Mouse (Mus musculus): ENCODE measurements around the gene Esam. TPM values are rescaled to one million over a fixed set of nuclear protein-coding genes. Genes with fewer than 3 reads are reported as not detected.

Esam gene
- polyA plus RNA-seq, 1 experiment from 2014 or later = 96.5 TPM

DNA sequence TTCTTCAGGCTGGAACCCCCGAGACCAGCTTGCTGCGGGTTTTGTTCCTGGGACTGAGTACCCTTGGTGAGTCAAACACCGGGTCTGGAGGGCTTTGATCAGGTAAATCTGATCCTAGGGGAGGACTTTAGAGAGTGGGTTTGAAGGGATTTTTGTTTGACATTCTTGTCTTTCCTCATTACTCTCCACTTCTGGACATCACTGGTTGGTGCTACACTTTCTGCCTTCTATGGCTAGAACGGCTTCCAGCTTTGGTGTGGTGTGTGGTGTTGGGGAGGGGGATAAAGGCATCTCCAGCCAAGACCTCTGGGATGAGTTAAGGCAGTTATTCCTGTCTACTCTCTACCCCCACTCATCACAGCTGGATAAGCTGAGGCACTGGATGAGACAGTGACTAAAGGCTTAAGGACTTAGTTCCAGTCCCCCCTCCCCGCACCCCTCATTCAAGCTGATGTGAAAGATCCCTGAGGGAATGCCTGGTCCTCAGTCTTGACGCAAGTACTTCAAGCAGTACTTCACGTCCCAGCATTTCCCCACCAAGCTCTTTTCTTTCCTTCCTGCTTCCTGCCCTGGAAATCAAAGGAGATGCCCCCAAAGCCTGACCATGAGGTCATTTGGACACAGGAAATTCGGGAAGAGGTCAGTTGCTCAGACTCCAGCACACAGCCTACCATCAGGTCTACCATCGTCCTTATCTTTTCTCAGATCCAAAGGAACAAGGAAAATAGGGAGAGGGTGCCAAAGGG is 520 bp downstream of the Esam start:
- H3K27me3 ChIP-seq (ENCODE audit: insufficient read depth, low read length) = peaks cover 52% of the 10 kb centered on the region
- H3K36me3 ChIP-seq (ENCODE audit: insufficient read depth, low read length) = peaks cover 4% of the 10 kb centered on the region
- H3K4me2 ChIP-seq (replicated peaks; ENCODE audit: low read depth, low read length) = peak overlapping the region; percentile 56
- WGBS = 33% methylated on average over 9 of the region's 9 CpGs
- peak overlapping the region; percentile 56 for H3K9ac ChIP-seq (replicated peaks; ENCODE audit: low read length)
- H3K27ac ChIP-seq (ENCODE audit: low read length) = peak overlapping the region; percentile 83
- H3K9me3 ChIP-seq (ENCODE audit: low read length) = no peaks in the 10 kb centered on the region
- H3K4me3 ChIP-seq (ENCODE audit: low read length) = peak overlapping the region; percentile 41
- peaks cover 32% of the 10 kb centered on the region for H3K4me1 ChIP-seq (ENCODE audit: insufficient read depth, low read length)
- no peak for ATAC-seq (ENCODE audit: low FRiP score, low TSS enrichment)

DNA sequence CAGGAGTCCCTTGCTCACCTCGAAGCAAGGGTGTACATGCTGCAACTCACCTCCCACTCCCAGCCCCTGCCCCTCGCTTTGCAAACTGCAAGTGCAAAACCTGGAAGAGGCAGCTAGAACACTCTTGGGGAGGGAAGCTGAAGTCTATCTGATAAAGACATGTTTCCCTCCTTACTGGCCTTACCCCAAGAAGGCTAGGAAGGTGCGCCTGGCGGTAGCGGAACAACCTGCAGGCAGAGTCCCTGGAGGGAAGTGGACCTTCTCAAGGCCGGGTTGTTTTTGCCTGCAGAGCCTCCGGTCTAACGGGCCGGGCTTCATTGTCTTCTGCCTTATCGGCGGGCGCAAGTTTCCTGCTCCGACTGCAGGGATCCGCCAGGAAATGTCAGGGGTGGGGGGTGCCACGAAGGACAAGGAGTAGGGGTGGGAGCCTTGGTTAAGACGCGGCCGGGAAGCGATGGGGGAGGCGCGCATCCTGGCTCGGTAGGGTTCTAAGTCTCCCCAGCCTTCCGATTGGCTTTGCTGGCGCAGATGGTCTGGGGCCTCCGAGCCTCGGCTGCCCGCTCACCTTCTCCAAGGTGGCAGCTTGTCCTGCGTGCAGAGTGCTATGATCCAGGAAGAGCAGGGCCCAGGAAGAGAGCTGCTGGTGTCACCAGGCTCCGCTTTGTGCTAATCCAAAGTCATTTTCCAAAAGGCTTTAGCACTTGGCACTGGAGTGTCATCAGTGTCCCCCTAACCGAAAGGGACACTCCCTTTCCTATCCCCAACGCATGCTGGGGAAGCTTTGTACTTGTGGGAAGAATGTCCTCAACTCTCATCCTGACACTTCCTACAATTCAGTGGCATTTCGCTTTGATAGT is 2.4 kb downstream of the Esam start:
- no peaks in the 10 kb centered on the region for H3K9me3 ChIP-seq (ENCODE audit: low read length)
- ATAC-seq (ENCODE audit: low FRiP score, low TSS enrichment) = peak; percentile 71
- peaks cover 32% of the 10 kb centered on the region for H3K4me1 ChIP-seq (ENCODE audit: insufficient read depth, low read length)
- H3K27me3 ChIP-seq (ENCODE audit: insufficient read depth, low read length) = peaks cover 52% of the 10 kb centered on the region
- peak overlapping the region; percentile 41 for H3K4me3 ChIP-seq (ENCODE audit: low read length)
- peaks cover 2% of the 10 kb centered on the region; the same call in 1 of the 2 replicates for H3K36me3 ChIP-seq (ENCODE audit: insufficient read depth, low read length)
- H3K9ac ChIP-seq (replicated peaks; ENCODE audit: low read length) = peak overlapping the region; percentile 56
- WGBS = 1% methylated on average over 32 of the region's 32 CpGs
- H3K4me2 ChIP-seq (replicated peaks; ENCODE audit: low read depth, low read length) = peak overlapping the region; percentile 56
- peak overlapping the region; percentile 87 for H3K27ac ChIP-seq (ENCODE audit: low read length)

GRCm38 (mm10) chr9:37530888-37531705 is 3.2 kb downstream of the Esam start:
- no peaks in the 10 kb centered on the region; the same call in none of the 2 replicates for H3K36me3 ChIP-seq (ENCODE audit: insufficient read depth, low read length)
- peak overlapping the region; percentile 56 for H3K4me2 ChIP-seq (replicated peaks; ENCODE audit: low read depth, low read length)
- H3K9me3 ChIP-seq (ENCODE audit: low read length) = no peaks in the 10 kb centered on the region
- H3K4me3 ChIP-seq (ENCODE audit: low read length) = peak overlapping the region; percentile 41
- peaks cover 51% of the 10 kb centered on the region for H3K27me3 ChIP-seq (ENCODE audit: insufficient read depth, low read length)
- peak; percentile 86 for ATAC-seq (ENCODE audit: low FRiP score, low TSS enrichment)
- H3K9ac ChIP-seq (replicated peaks; ENCODE audit: low read length) = peak overlapping the region; percentile 56
- peak overlapping the region; percentile 87 for H3K27ac ChIP-seq (ENCODE audit: low read length)
- 2% methylated on average over 31 of the region's 31 CpGs for WGBS
- peaks cover 32% of the 10 kb centered on the region for H3K4me1 ChIP-seq (ENCODE audit: insufficient read depth, low read length)

- no peaks in the 10 kb centered on the region for H3K4me1 ChIP-seq (ENCODE audit: insufficient read depth, low read length)
- H3K4me3 ChIP-seq (ENCODE audit: low read length) = no peak overlapping the region
- H3K9me3 ChIP-seq (ENCODE audit: low read length) = no peaks in the 10 kb centered on the region
- no peak for ATAC-seq (ENCODE audit: low FRiP score, low TSS enrichment)
- no peak overlapping the region for H3K27ac ChIP-seq (ENCODE audit: low read length)
- no peak overlapping the region for H3K4me2 ChIP-seq (replicated peaks; ENCODE audit: low read depth, low read length)
- H3K27me3 ChIP-seq (ENCODE audit: insufficient read depth, low read length) = peaks cover 2% of the 10 kb centered on the region; the same call in 1 of the 2 replicates
- no peak overlapping the region for H3K9ac ChIP-seq (replicated peaks; ENCODE audit: low read length)
- H3K36me3 ChIP-seq (ENCODE audit: insufficient read depth, low read length) = no peaks in the 10 kb centered on the region; the same call in 1 of the 2 replicates
- 88% methylated on average over 4 of the region's 4 CpGs for WGBS
Observed at GRCm38 (mm10) chr9:37536851-37537250, 9.0 kb downstream of the Esam start.

GRCm38 (mm10) chr9:37537658-37538250 is 9.9 kb downstream of the Esam start:
- no peaks in the 10 kb centered on the region for H3K4me1 ChIP-seq (ENCODE audit: insufficient read depth, low read length)
- ATAC-seq (ENCODE audit: low FRiP score, low TSS enrichment) = peak; percentile 37
- no peaks in the 10 kb centered on the region; the same call in 1 of the 2 replicates for H3K36me3 ChIP-seq (ENCODE audit: insufficient read depth, low read length)
- no peak overlapping the region; the same call in 1 of the 2 replicates for H3K27ac ChIP-seq (ENCODE audit: low read length)
- peaks cover 2% of the 10 kb centered on the region; the same call in 1 of the 2 replicates for H3K27me3 ChIP-seq (ENCODE audit: insufficient read depth, low read length)
- H3K4me2 ChIP-seq (replicated peaks; ENCODE audit: low read depth, low read length) = no peak overlapping the region
- no peak overlapping the region for H3K4me3 ChIP-seq (ENCODE audit: low read length)
- 73% methylated on average over 5 of the region's 5 CpGs for WGBS
- no peak overlapping the region for H3K9ac ChIP-seq (replicated peaks; ENCODE audit: low read length)
- H3K9me3 ChIP-seq (ENCODE audit: low read length) = no peaks in the 10 kb centered on the region

- H3K9ac ChIP-seq (replicated peaks; ENCODE audit: low read length) = peak within 1 kb of the TSS; percentile 7; the same call in 1 of the 2 replicates
- H3K4me3 ChIP-seq (ENCODE audit: low read length) = no peak within 1 kb of the TSS
- WGBS = 56% methylated on average over 22 of the region's 23 CpGs
- no peaks in the 10 kb centered on the region for H3K9me3 ChIP-seq (ENCODE audit: low read length)
- peaks cover 6% of the 10 kb centered on the region; the same call in 1 of the 2 replicates for H3K4me1 ChIP-seq (ENCODE audit: insufficient read depth, low read length)
- H3K27me3 ChIP-seq (ENCODE audit: insufficient read depth, low read length) = no peaks in the 10 kb centered on the region
- H3K27ac ChIP-seq (ENCODE audit: low read length) = no peak within 1 kb of the TSS; the same call in 1 of the 2 replicates
- H3K36me3 ChIP-seq (ENCODE audit: insufficient read depth, low read length) = no peaks in the 10 kb centered on the region; the same call in 1 of the 2 replicates
- no peak within 1 kb of the TSS for H3K4me2 ChIP-seq (replicated peaks; ENCODE audit: low read depth, low read length)
- no peak for ATAC-seq (ENCODE audit: low FRiP score, low TSS enrichment)
Observed at GRCm38 (mm10) chr9:37539170-37540025, 11.5 kb downstream of the Esam start, which contains the start of gene Vsig2. Gene Vsig2, plus strand, starts transcription at chr9:37539255.

DNA sequence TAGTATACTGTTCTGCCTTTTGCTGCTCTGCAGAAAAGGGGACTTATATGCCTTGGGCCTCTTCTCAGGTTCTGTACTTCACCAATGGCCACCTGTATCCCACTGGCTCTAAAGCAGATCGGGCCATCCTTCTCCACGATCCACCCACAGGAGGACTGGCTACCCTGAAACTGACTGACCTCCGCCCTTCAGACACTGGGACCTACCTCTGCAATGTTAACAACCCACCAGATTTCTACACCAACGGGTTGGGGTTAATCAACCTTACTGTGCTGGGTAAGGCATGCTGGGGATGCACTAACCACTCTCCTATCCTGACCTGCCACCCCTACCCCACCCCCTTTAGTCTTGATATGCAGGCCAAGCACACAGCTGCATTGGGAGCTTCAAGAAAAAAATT is 12.3 kb downstream of the Esam start:
- Histone ChIP-seq H3K9ac (replicated peaks; ENCODE audit: low read length) (no peak overlapping the region), H3K27me3 (ENCODE audit: insufficient read depth, low read length) (peaks cover 3% of the 10 kb centered on the region; the same call in 1 of the 2 replicates), H3K9me3 (ENCODE audit: low read length) (no peaks in the 10 kb centered on the region), H3K4me2 (replicated peaks; ENCODE audit: low read depth, low read length) (no peak overlapping the region), H3K36me3 (ENCODE audit: insufficient read depth, low read length) (no peaks in the 10 kb centered on the region; the same call in 1 of the 2 replicates), H3K27ac (ENCODE audit: low read length) (no peak overlapping the region), H3K4me3 (ENCODE audit: low read length) (no peak overlapping the region), H3K4me1 (ENCODE audit: insufficient read depth, low read length) (peaks cover 10% of the 10 kb centered on the region; the same call in 1 of the 2 replicates)
- no peak for ATAC-seq (ENCODE audit: low FRiP score, low TSS enrichment)
- WGBS = 93% methylated on average over 4 of the region's 4 CpGs

- Histone ChIP-seq H3K4me3 (ENCODE audit: low read length) (no peak overlapping the region), H3K9ac (replicated peaks; ENCODE audit: low read length) (no peak overlapping the region), H3K4me1 (ENCODE audit: insufficient read depth, low read length) (peaks cover 12% of the 10 kb centered on the region; the same call in 1 of the 2 replicates), H3K4me2 (replicated peaks; ENCODE audit: low read depth, low read length) (no peak overlapping the region), H3K27ac (ENCODE audit: low read length) (0 out of 2 replicates have a peak overlapping the region, but pooled peaks have one; percentile 44), H3K27me3 (ENCODE audit: insufficient read depth, low read length) (peaks cover 10% of the 10 kb centered on the region), H3K9me3 (ENCODE audit: low read length) (no peaks in the 10 kb centered on the region), H3K36me3 (ENCODE audit: insufficient read depth, low read length) (no peaks in the 10 kb centered on the region)
- 83% methylated on average over 6 of the region's 6 CpGs for whole genome bisulfite sequencing
- no peak for ATAC-seq (ENCODE audit: low FRiP score, low TSS enrichment)
Observed at GRCm38 (mm10) chr9:37540701-37541575, 13.1 kb downstream of the Esam start.
